Mouse (Mus musculus): Measurements from ENCODE around the gene Dact2.

DNA sequence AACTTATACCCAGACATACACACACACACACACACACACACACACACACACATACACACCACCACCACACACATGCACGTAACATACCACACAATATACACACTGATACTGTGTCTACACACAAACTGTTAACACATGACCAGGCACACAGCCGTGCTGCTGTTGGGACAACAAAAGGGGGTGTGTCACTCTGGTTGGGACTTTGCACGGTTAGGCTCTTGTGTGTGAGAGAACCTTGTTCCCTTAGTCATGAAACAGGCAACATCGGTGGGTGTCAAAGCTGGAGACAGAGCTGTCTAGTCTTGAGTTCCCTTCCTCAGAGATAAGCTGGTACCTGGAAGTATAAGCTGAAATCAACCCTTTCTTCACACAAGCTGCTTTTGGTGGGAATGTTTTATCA, 29.1 kb downstream of the Dact2 start:
- TF ChIP-seq POLR2A (IDR thresholded peaks at IDR 0.05; ENCODE audit: control insufficient read depth in 1 of 2, insufficient read depth in 1 of 2, low read depth in 1 of 2, low read length in 2 of 2, poor library complexity in 1 of 2) (no peak), USF1 (IDR thresholded peaks at IDR 0.05; ENCODE audit: low read depth, low read length) (no peak), HCFC1 (IDR thresholded peaks at IDR 0.05; ENCODE audit: low read depth, low read length) (no peak), MEF2A (IDR thresholded peaks at IDR 0.05; ENCODE audit: extremely low read depth, insufficient replicate concordance, low read depth, low read length, poor library complexity, severe bottlenecking) (no peak), CTCF (IDR thresholded peaks at IDR 0.05 in 2 of 3, conservative IDR thresholded peaks at IDR 0.05 in 1 of 3; ENCODE audit: control insufficient read depth in 1 of 3, insufficient read depth in 1 of 3, low read depth in 2 of 3, low read length in 3 of 3, poor library complexity in 1 of 3, severe bottlenecking in 1 of 3) (no peak), SIN3A (IDR thresholded peaks at IDR 0.05; ENCODE audit: low read length) (no peak), TBP (IDR thresholded peaks at IDR 0.05; ENCODE audit: low read depth, low read length) (no peak), GATA1 (IDR thresholded peaks at IDR 0.05; ENCODE audit: low read depth, low read length) (no peak), ZKSCAN1 (IDR thresholded peaks at IDR 0.05; ENCODE audit: low read depth, low read length) (no peak), EP300 (IDR thresholded peaks at IDR 0.05; ENCODE audit: low read depth in 1 of 2, low read length in 2 of 2) (no peak), KAT2A (conservative IDR thresholded peaks at IDR 0.05; ENCODE audit: low read depth, low read length) (no peak)
